Mouse (Mus musculus) intestine, embryonic 14.5 days (tissue): ENCODE data around the gene Eps15. TPM values are rescaled to one million over a fixed set of nuclear protein-coding genes. Genes with fewer than 3 reads are reported as not detected.

Experiments used
- ATAC-seq: fragments of 200-750 bp; cut with Nextera tagmentation; replicated peaks from 2 replicates; pipeline ENCODE4 v1.8.0; 2017; ENCODE audit warnings: low read depth, moderate number of reproducible peaks, moderate TSS enrichment, moderate library complexity; ENCODE audit not compliant: low FRiP score, low TSS enrichment
- DNase-seq: peaks from one replicate; pipeline ENCODE4 v3.0.0-alpha.2; 2018; ENCODE audit warnings: low spot score
- H3K27ac ChIP-seq: fragments of 300-500 bp; sonication (generic); 2 replicates; pipeline ENCODE4 v1.5.1; 2014; ENCODE audit warnings: low read depth, mild to moderate bottlenecking, control low read depth
- H3K27me3 ChIP-seq: fragments of 300-500 bp; sonication (generic); replicated peaks from 2 replicates; pipeline ENCODE4 v1.6.1; 2014; ENCODE audit warnings: low read length, control low read depth; ENCODE audit not compliant: control insufficient read depth, insufficient read depth
- H3K36me3 ChIP-seq: fragments of 300-500 bp; sonication (generic); 2 replicates; pipeline ENCODE4 v1.6.1; 2014; ENCODE audit warnings: low read length, control low read depth; ENCODE audit not compliant: control insufficient read depth, insufficient read depth
- H3K4me1 ChIP-seq: fragments of 300-500 bp; sonication (generic); replicated peaks from 2 replicates; pipeline ENCODE4 v1.6.1; 2014; ENCODE audit warnings: low read length, control low read depth, mixed read lengths; ENCODE audit not compliant: control insufficient read depth, insufficient read depth
- H3K4me2 ChIP-seq: fragments of 300-500 bp; sonication (generic); 2 replicates; pipeline ENCODE4 v1.6.1; 2014; ENCODE audit warnings: low read length
- H3K4me3 ChIP-seq: fragments of 300-500 bp; sonication (generic); 2 replicates; pipeline ENCODE4 v1.5.1; 2014; ENCODE audit warnings: low read depth, low read length, control low read depth, mixed read lengths
- H3K9ac ChIP-seq: fragments of 300-500 bp; sonication (generic); 2 replicates; pipeline ENCODE4 v1.6.1; 2014; ENCODE audit warnings: mild to moderate bottlenecking, low read length
- H3K9me3 ChIP-seq: fragments of 300-500 bp; sonication (generic); 2 replicates; pipeline ENCODE4 v1.6.1; 2016; ENCODE audit warnings: low read length, control low read depth; ENCODE audit not compliant: control insufficient read depth
- WGBS: fragments of 180-500 bp; shearing (Covaris S2); extraction: QIAGEN DNeasy Blood & Tissue Kit; methylation state at CpG from one replicate; pipeline ENCODE4 v1.1.7; 2014; 5-methylcytosine and 5-hydroxymethylcytosine counted together
- polyA plus RNA-seq: library from polyadenylated mRNA; unstranded; fragments of >200 nt; fragmentation: Nextera tagmentation; extraction: Ambion mirVana; gene quantifications from 2 replicates; pipeline ENCODE4 v1.2.1, GENCODE M21; 2014

Gene Eps15
- polyA plus RNA-seq, 1 experiment from 2014 or later, result 36.6 TPM

DNA sequence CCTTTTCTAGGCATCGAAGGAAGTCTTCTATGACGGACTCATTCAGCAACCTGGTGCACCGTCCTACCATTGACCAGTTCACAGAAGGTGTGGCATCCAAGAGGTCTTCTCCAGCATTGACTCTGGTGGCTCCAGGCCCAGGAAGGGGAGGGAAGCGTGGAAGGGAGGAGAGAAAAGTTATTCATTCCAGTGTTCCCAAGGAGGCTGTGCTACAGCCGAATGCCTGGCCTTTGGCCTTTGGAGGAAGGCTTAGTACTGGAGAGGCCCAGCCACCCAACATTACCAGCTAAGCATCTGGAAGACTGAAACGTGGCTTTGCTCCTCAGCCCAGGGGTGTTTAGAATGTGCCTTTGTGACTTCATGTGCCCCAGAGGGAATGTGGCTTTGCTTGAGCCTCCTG, 142.4 kb downstream of the Eps15 start:
- Histone ChIP-seq H3K9ac (no peak overlapping the region), H3K27me3 (no peaks in the 10 kb centered on the region), H3K4me3 (no peak overlapping the region), H3K27ac (no peak overlapping the region), H3K4me2 (no peak overlapping the region), H3K36me3 (no peaks in the 10 kb centered on the region), H3K9me3 (no peaks in the 10 kb centered on the region), H3K4me1 (no peaks in the 10 kb centered on the region)
- 80% methylated on average over 6 of the region's 6 CpGs for WGBS
- no peak for ATAC-seq
- DNase-seq, result no peak

DNA sequence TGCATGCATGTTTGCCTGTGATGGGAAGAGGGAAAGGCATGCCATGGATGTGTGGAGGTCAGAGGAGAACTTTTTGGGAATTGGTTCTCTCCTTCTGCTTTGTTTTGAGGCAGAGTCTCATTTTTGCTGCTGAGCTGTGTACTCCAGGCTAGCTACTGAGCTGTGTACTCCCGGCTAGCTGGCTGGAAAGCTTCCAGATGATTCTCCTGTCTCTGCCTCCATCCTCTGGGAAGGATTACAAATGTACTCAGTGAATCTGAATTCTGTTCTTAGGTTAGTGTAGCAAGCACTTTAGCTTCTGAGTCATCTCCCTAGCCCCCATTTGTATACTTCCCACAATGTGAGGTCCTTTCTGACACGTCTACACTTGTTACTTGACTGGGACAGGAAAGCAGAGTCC, 143.4 kb downstream of the Eps15 start:
- 70% methylated on average over 2 of the region's 2 CpGs for WGBS

DNA sequence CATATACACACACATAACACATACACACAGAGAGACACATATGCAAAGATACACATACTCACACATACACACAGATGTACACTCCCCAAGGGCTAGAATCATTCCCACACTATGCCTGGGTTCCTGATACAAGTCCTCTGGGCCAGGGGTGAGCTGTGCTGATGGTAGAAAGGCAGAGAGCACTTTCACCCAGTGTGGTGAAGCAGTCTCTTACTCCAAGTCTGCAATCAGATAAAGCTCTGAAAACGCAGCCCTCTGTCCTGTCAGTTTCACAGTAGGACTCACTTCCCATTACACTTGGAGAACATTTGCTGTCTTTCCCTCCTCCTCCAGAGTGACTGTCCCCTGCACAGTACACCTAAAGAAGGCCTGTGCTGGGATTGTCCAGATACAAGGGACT, 147.0 kb downstream of the Eps15 start:
- H3K4me1 ChIP-seq, result no peaks in the 10 kb centered on the region
- ATAC-seq (no peak), DNase-seq (no peak)
- H3K36me3 ChIP-seq, result no peaks in the 10 kb centered on the region
- H3K9ac ChIP-seq, result no peak overlapping the region
- H3K27me3 ChIP-seq, result no peaks in the 10 kb centered on the region
- WGBS, result 79% methylated on average over 1 of the region's 1 CpGs
- no peak overlapping the region for H3K4me3 ChIP-seq
- H3K27ac ChIP-seq, result no peak overlapping the region
- no peak overlapping the region for H3K4me2 ChIP-seq
- no peaks in the 10 kb centered on the region for H3K9me3 ChIP-seq

More for the DNA sequence above, 143.4 kb downstream of the Eps15 start:
- H3K4me3 ChIP-seq, result no peak overlapping the region
- no peak for ATAC-seq
- H3K27me3 ChIP-seq, result no peaks in the 10 kb centered on the region
- no peak overlapping the region for H3K9ac ChIP-seq
- no peaks in the 10 kb centered on the region for H3K4me1 ChIP-seq
- no peaks in the 10 kb centered on the region for H3K36me3 ChIP-seq
- H3K9me3 ChIP-seq, result no peaks in the 10 kb centered on the region
- no peak overlapping the region for H3K4me2 ChIP-seq
- no peak for DNase-seq
- no peak overlapping the region for H3K27ac ChIP-seq

DNA sequence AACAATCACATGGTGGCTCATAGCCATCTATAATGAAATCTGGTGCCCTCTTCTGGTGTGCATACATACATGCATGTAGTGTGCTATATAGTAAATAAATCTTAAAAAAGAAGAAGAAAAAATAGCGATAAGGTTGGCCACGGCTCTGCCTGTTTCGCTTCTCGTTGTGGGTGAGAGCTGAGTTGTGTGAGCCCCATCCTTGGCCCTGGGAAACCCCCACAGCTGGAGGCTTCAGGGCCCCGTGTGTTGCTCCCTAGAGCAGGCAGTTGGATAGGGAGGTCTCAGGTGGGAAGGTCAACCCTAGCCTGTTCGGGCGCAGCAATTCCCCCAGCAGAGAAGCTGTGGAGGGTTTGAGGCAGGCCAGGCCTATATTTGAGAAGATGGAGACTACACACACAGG, 150.2 kb downstream of the Eps15 start:
- no peaks in the 10 kb centered on the region for H3K9me3 ChIP-seq
- no peak overlapping the region for H3K27ac ChIP-seq
- no peak overlapping the region for H3K9ac ChIP-seq
- WGBS, result 89% methylated on average over 7 of the region's 7 CpGs
- H3K4me3 ChIP-seq, result no peak overlapping the region
- ATAC-seq, result no peak
- H3K36me3 ChIP-seq, result no peaks in the 10 kb centered on the region
- no peaks in the 10 kb centered on the region for H3K4me1 ChIP-seq
- no peak for DNase-seq
- H3K4me2 ChIP-seq, result no peak overlapping the region
- H3K27me3 ChIP-seq, result no peaks in the 10 kb centered on the region

DNA sequence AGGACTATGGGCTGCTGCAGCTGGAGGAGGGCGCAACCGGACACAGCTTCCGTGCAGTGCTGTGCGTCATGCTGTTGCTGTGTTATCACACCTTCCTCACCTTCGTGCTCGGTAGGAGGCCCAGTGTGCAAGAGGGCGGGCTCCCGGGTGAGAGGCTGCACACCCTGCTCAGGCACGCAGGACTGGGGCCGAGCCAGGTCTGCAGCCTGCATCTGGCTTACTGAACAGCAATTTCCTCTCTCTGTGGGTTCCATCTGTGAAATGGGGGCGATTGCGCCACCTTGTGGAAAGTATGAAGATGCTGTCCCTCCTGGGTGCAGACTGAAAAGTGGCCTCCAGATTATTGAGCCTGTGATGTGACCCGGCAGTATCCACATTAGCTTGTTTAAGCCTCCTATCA, 150.8 kb downstream of the Eps15 start:
- no peaks in the 10 kb centered on the region for H3K9me3 ChIP-seq
- H3K27ac ChIP-seq, result no peak overlapping the region
- no peak overlapping the region for H3K4me3 ChIP-seq
- 42% methylated on average over 13 of the region's 13 CpGs for WGBS
- no peaks in the 10 kb centered on the region for H3K4me1 ChIP-seq
- DNase-seq (peak; percentile 75), ATAC-seq (peak; percentile 80)
- H3K9ac ChIP-seq, result no peak overlapping the region
- no peak overlapping the region for H3K4me2 ChIP-seq
- H3K27me3 ChIP-seq, result no peaks in the 10 kb centered on the region
- H3K36me3 ChIP-seq, result no peaks in the 10 kb centered on the region

DNA sequence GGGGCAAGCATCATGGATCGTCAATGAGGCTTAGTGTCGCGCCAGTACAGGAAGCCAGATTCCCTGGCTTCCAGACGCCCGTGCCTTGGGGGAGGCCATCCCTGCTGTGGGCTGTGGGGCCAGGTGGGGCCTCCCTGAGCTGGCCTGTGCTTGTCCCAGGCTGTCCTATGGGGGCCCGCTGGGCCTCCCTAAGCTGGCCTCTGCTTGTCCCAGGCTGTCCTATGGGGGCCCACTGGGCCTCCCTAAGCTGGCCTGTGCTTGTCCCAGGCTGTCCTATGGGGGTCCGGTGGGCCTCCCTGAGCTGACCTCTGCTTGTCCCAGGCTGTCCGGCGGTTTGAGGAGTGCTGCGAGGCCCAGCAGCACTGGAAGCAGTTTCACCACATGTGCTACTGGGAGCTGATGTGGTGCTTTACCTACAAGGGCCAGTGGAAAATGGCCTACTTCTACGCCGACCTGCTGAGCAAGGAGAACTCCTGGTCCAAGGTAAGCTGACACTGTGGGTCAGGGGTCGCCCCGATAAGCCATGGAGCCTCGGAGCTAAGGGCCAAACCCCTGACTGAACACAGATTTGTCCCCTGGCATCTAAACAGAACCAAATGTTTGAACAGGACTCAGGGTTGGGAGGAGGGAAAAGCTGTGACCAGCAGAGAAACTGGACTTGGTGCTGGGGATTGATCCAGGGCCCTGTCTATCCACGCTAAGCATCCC, 152.8 kb downstream of the Eps15 start:
- no peak for DNase-seq
- no peaks in the 10 kb centered on the region for H3K9me3 ChIP-seq
- 56% methylated on average over 16 of the region's 16 CpGs for WGBS
- H3K36me3 ChIP-seq, result no peaks in the 10 kb centered on the region
- no peaks in the 10 kb centered on the region for H3K4me1 ChIP-seq
- H3K27ac ChIP-seq, result no peak overlapping the region
- H3K27me3 ChIP-seq, result no peaks in the 10 kb centered on the region
- H3K4me3 ChIP-seq, result no peak overlapping the region
- H3K4me2 ChIP-seq, result no peak overlapping the region
- no peak for ATAC-seq
- no peak overlapping the region for H3K9ac ChIP-seq

DNA sequence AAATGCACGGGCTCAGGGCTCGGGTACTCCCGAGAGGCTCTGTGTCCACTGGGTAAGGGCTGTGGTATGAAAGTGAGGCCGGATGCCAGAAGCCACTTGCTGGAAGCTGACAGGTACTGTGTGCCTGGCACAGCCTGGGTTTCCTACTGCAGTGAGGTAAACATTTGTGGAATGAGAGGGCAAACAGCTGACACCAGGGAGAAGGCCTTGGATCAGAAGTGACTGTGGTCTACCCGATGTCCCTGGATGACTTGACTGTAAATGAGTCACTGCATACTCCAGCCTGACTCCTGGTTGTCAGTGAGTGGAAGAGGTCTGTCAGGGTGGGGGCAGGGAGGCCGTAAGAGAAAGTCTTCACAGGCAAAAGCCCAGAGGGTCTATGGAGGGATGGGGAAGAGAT, 153.6 kb downstream of the Eps15 start:
- Histone ChIP-seq H3K27ac (no peak overlapping the region), H3K27me3 (no peaks in the 10 kb centered on the region), H3K4me2 (no peak overlapping the region), H3K9me3 (no peaks in the 10 kb centered on the region), H3K4me3 (no peak overlapping the region), H3K9ac (no peak overlapping the region), H3K36me3 (no peaks in the 10 kb centered on the region), H3K4me1 (no peaks in the 10 kb centered on the region)
- WGBS, result 58% methylated on average over 6 of the region's 6 CpGs
- ATAC-seq (no peak), DNase-seq (no peak)

DNA sequence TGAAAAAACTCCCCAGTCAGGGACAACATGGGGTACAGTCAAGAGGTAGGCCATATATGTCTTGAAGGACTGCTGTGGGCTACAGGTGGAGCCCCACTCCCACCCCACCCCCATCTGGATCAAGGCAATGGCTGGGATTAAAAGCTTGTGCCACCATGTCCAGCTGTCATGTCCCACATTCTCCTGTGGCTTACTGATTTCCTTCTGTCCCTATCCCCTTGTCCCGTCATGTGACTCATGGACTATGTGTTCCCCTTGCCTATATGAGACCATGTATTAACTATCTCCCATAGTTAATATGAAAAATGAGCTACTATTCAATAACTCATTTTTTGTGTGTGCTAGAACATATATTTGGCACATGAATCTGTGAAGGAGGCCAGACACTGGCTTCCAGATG, 154.2 kb downstream of the Eps15 start:
- H3K4me3 ChIP-seq, result no peak overlapping the region
- ATAC-seq (no peak), DNase-seq (no peak)
- no peak overlapping the region for H3K9ac ChIP-seq
- no peaks in the 10 kb centered on the region for H3K9me3 ChIP-seq
- H3K4me1 ChIP-seq, result no peaks in the 10 kb centered on the region
- H3K4me2 ChIP-seq, result no peak overlapping the region
- H3K27ac ChIP-seq, result no peak overlapping the region
- no peaks in the 10 kb centered on the region for H3K27me3 ChIP-seq
- WGBS, result 87% methylated on average over 1 of the region's 1 CpGs
- H3K36me3 ChIP-seq, result no peaks in the 10 kb centered on the region
